Mouse (Mus musculus) inflammation-experienced regulatory T-cells, adult 6 months (primary cell): ENCODE data around the gene Rab38. TPM values are rescaled to one million over a fixed set of nuclear protein-coding genes. Genes with fewer than 3 reads are reported as not detected.

Source experiments
- ATAC-seq: one replicate; pipeline ENCODE4 v1.8.0; 2017
- polyA plus RNA-seq, 3 experiments: library from polyadenylated mRNA; unstranded; fragments of 100-300 nt; shearing (Covaris generic); gene quantifications; one replicate each; pipeline ENCODE4 v1.2.1; 2017

Gene Rab38
- polyA plus RNA-seq = not detected

- ATAC-seq = no peak
These were observed at the start of gene Rab38 for GRCm38 (mm10) chr7:88429786-88430691. Gene Rab38, plus strand, starts transcription at chr7:88430273.

GRCm38 (mm10) chr7:88394568-88394967 lies 35.5 kb upstream of the Rab38 start:
- ATAC-seq = no peak

GRCm38 (mm10) chr7:88395745-88396144 lies 34.3 kb upstream of the Rab38 start:
- no peak for ATAC-seq

DNA sequence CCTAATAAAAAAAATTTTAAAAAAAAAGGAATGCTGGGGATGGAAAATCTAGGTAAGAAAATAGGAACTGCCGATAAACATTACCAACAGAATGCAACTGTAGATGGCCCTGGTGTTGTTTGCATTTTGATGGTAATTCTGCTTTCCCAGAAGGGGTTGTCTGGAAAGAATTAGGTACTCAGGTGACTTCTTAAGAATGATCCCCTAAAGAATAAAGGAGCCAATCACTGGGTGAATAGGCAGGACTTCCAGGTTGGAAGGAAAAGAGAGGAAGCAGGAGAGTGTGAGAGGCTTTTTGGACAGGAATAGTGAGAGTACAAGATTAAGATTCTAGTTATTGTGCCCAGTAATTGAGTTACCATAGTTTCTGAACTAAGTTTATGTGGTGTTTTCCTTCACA lies 24.8 kb upstream of the Rab38 start:
- no peak for ATAC-seq

- ATAC-seq = no peak
These were observed 23.6 kb upstream of the Rab38 start for GRCm38 (mm10) chr7:88406466-88406865.

DNA sequence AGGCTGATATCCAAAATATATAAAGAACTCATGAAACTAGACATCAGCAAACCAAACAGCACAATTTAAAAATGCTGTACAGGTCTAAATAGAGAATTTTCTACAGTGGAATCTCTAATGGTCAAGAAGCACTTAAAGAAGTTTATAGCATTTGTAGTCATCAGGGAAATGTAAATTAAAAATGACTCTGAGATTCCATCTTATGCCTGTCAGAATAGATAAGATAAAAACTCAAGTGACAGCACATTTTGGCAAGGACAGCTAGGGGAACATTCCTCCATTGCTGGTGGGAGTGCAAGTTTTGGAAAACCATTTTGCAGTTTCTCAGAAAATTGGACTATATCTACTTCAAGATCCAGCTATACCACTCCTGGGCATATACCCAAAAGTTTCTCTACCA lies 8.3 kb upstream of the Rab38 start:
- no peak for ATAC-seq

GRCm38 (mm10) chr7:88423889-88424288 lies 6.2 kb upstream of the Rab38 start:
- no peak for ATAC-seq

DNA sequence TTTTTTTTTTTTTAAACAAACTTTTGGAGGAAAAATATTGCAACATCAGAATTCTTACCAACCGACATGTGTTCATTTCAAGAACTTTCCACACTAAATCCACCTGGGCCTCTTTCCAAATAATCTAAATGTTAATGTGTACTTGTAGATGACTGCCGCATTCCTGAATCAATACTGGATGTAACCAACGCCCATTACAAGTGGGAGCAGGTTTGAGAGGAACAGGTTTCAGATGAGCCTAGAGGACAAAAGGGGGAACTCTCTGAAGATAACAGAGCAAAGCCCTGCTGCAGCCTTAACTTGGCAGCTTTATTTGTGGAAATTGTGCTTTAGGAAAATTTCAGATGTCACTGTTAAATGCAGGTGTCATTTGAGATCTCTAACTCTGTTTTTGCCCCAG lies 4.3 kb upstream of the Rab38 start:
- ATAC-seq = no peak

DNA sequence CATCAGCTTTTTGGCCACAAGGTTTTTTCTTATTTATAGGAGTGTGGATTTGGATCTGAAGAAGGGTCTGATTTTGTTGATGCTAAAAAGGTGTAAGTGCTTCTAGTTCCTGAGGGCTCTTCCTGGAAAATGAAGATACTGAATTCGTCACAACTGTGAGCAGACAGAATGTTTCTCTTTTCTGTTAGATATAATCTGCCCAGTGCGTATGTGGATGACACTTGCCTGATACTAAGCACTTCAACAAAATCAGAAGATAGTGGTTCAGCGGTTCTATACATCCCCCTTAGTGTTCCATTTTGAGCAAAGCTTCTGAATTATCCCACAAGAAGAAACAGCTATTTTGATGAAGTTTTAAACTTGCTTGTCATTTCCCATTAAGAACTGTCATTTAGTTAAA lies 2.6 kb upstream of the Rab38 start:
- ATAC-seq = no peak

- ATAC-seq = no peak
These were observed 615 bp downstream of the Rab38 start for GRCm38 (mm10) chr7:88430692-88431084.

GRCm38 (mm10) chr7:88440301-88440700 lies 10.2 kb downstream of the Rab38 start:
- ATAC-seq = no peak

GRCm38 (mm10) chr7:88442649-88443048 lies 12.6 kb downstream of the Rab38 start:
- ATAC-seq = no peak

DNA sequence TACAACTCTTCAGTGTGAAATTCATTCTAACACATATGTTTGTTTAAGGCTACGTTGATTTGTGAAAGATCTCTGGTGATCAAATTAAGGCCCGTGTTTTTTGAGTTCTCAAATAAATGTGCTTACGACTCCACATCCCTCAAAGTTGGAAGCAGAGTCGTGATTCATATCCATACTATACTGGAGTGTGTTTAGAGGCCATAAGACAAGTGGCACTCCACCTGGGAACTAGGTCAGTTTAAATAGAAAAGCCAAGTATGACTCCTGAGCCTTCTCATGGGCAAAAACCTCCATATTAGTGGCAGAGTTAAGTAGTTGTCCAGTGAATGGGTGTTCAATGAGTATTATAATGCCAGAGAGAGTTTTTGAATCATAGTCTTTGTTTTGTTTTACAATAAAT lies 13.4 kb downstream of the Rab38 start:
- no peak for ATAC-seq

DNA sequence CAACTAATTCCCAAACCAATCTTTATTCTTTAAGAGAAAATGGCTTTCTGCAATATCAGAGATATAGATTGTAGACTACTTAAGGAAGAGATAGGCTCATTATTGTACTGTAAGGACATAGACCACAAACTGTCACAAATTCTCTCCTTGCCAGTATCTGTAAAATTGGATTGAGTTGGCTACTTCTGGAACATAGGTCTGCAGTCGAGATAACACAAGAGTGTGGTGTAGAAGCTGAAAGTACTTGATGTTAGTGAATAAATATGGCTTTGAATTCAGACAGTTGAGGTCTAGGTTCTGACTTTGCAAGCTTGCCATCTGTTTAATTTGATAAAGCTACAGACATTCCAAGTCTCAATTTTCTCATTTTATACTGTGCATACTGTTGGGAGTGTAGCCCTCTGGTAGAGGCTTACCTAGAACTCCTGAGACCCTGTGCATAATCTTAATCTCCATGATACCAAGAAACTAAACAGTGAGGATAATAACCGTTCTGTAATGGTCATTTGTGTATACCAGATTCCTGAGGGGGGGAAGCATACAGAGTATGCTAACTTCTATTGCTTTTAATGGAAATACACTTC lies 15.3 kb downstream of the Rab38 start:
- ATAC-seq = no peak

GRCm38 (mm10) chr7:88453234-88453633 lies 23.2 kb downstream of the Rab38 start:
- no peak for ATAC-seq

GRCm38 (mm10) chr7:88457827-88458226 lies 27.8 kb downstream of the Rab38 start:
- ATAC-seq = no peak

DNA sequence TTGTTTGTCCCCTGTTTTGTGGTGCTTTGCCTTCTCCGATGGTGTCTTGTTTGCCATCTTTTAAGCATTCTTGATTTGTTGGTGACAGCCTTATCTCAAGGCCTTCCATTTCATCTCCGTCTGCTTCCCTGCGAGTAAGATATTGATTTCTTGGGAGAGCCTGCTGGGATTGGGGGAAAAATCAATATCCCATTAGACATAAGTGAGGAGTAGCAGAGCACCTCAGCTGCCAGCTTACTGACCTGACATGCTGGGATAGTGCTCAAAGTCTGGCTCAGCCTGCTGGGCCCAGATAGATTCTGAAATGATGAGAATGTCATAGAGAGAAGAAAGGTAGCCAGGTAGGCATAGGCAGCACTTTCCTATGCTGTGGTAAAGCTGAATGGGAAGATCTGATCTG lies 37.7 kb downstream of the Rab38 start:
- no peak for ATAC-seq

GRCm38 (mm10) chr7:88482110-88482619 lies 52.1 kb downstream of the Rab38 start:
- no peak for ATAC-seq

- ATAC-seq = no peak
These were observed 52.6 kb downstream of the Rab38 start for GRCm38 (mm10) chr7:88482628-88483027.

DNA sequence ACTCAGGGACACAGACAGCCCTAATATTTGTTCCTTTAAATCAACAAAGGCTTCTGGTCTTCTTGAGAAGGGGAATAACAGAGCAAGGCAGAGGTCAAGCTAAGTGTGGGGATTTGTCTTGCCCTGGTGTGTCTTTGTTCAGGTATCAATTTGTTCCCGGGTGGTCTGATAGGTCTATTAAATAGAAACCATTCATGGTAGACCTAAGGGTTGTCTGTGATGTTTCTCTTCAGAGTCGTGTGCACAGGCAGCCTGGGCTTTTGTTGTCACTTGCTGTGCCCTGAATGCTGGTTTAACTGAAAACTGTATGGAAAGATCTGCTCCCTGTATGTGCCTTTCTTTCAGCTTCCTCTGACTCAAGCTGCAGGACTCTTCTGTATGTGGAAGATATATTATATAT lies 60.9 kb downstream of the Rab38 start:
- no peak for ATAC-seq

DNA sequence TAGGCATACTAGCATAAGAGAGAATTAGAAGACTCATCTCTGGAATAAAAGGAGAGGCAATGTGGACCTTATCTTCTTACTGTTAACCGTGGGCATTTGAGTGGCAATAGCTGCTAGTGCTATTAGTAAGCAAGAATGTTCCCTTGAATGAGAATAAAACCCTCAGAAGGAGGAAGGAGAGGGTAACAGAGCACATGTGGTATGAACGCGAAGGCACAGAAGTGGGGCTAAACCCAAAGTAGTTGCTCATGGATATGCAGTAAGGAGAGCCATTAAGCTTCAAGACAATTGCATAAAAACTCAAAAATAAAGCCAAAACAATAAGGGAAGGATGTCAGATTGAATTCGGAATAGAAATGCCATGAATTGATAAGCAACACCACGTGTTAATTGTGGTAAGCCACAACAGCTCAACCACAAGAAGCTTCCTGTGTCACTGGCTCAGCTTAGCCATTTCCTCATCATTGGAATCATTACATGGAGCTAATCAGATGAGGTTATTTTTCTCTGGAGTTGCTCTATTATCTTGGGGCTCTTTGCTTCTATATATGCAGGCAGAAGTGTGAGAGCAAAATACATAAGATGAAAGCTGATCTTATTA lies 72.2 kb downstream of the Rab38 start:
- peak; percentile 41 for ATAC-seq

DNA sequence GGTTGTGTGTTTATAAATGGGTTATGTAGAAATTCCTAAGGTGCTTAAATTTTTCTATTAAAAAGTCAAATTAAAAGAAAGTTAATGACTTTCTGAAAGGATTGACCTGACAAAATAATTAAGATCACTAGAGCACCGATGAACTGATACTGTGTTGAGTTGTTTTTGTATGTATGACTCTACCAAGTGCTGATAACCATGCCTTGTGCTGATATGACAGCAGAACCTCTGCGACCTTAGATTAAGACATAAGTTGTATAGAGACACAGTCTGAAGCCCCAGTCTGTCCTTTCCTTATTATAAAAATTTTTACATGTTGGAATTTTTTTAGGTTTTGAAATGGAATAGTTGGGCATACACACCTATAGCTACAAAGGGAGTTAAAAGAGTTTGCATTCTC lies 79.7 kb downstream of the Rab38 start:
- no peak for ATAC-seq

DNA sequence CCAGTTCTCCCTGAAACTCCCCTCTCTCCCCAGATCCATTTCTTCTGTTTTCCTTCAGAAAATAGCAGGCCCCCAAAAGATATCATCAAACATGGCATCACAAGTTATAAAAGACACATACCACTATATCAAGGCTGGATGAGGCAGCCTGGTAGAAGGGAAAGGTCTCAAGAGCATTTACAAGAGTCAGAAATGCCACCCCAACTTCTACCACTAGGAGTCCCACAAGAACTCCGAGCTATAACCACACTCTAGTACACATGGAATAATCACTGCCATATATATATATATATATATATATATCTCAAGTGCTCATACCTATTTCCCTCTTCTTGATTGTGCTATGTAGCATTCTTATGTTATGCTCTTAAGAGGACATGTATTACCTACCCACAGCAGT lies 92.4 kb downstream of the Rab38 start:
- ATAC-seq = no peak
